Comparison of ENCODE assay signal across 1 mouse cellular context in the genomic region with DNA sequence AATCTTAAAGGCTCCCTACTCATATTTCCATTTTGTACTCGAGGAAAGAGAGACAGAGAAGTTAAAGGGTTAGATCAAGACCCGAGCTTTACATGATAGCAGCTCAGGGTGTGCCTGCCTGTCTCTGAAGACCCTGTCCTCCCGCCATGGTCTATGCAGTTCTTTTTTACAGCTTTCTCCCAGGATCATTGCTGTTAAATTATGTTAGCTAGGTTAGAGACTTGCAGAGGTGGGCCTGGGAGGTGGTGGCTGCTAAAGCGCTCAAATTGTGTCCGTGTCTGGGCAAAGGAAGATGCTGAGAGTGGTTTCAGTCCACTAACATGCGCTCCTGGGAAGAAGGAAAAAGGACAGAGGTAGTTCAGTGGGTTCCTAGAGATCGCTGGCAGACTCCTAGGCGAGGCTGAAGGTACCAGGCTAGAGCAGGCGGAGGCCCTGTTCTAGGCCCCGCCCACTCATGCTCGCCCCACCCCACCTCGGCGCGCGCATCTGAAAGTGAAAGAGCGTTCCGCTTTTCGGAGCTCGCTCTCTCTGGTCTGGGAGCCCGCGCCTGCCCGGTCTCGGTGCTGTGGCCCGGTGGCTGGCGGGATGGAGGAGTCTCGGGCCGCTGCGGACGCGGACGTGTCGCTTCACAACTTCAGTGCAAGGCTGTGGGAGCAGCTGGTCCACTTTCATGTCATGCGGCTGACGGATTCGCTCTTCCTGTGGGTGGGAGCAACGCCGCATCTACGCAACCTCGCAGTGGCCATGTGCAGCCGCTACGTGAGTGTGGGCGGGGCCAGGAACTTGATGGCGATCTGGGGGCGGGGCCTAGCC.
TF ChIP-seq lines count a peak whose summit lies in the region.

A gene (plus strand): TSS at position 474 of the 813 bp plus-strand sequence.

TF ChIP-seq in MEL, 35 proteins besides CTCF, POLR2A, EP300 and RAD21 (continued from another document):
- TF ChIP-seq ZC3H11A (IDR thresholded peaks at IDR 0.05; ENCODE audit: low read depth, low read length) (no peak), USF2 (IDR thresholded peaks at IDR 0.05; ENCODE audit: borderline replicate concordance in 1 of 2, insufficient read depth in 1 of 2, low read depth in 1 of 2, low read length in 2 of 2) (no peak), ELF1 (IDR thresholded peaks at IDR 0.05; ENCODE audit: low read depth, low read length) (peak; percentile 68), SIN3A (IDR thresholded peaks at IDR 0.05; ENCODE audit: low read length) (peak; percentile 82), ZMIZ1 (IDR thresholded peaks at IDR 0.05; ENCODE audit: low read depth, low read length) (peak; percentile 68; the same call in 1 of the 2 replicates), NRF1 (IDR thresholded peaks at IDR 0.05; ENCODE audit: insufficient read depth, low read depth, low read length, poor library complexity, severe bottlenecking) (peak; percentile 75), RCOR1 (IDR thresholded peaks at IDR 0.05; ENCODE audit: low read depth, low read length) (no peak), JUND (IDR thresholded peaks at IDR 0.05; ENCODE audit: low read depth, low read length) (no peak), MEF2A (IDR thresholded peaks at IDR 0.05; ENCODE audit: extremely low read depth, insufficient replicate concordance, low read depth, low read length, poor library complexity, severe bottlenecking) (0 out of 2 replicates have a peak, but pooled peaks have one; percentile 46), SMC3 (IDR thresholded peaks at IDR 0.05; ENCODE audit: low read depth, low read length) (peak; percentile 11; the same call in 1 of the 2 replicates), TAL1 (IDR thresholded peaks at IDR 0.05; ENCODE audit: low read length) (no peak), GABPA (IDR thresholded peaks at IDR 0.05; ENCODE audit: low read depth, low read length) (no peak), TCF12 (IDR thresholded peaks at IDR 0.05; ENCODE audit: low read depth, low read length) (no peak; the same call in none of the 2 replicates), MAFK (IDR thresholded peaks at IDR 0.05; ENCODE audit: borderline replicate concordance, low read depth, low read length) (no peak), USF1 (IDR thresholded peaks at IDR 0.05; ENCODE audit: low read depth, low read length) (peak; percentile 45; the same call in 1 of the 2 replicates), POLR2AphosphoS2 (IDR thresholded peaks at IDR 0.05; ENCODE audit: low read length) (peak; percentile 83; the same call in 1 of the 2 replicates), TBP (IDR thresholded peaks at IDR 0.05; ENCODE audit: low read depth, low read length) (peak; percentile 67; the same call in 1 of the 2 replicates), HCFC1 (IDR thresholded peaks at IDR 0.05; ENCODE audit: low read depth, low read length) (peak; percentile 83), ZNF384 (IDR thresholded peaks at IDR 0.05; ENCODE audit: low read depth, low read length) (no peak), BHLHE40 (IDR thresholded peaks at IDR 0.05; ENCODE audit: borderline replicate concordance, low read depth, low read length) (no peak), NELFE (IDR thresholded peaks at IDR 0.05; ENCODE audit: low read depth, low read length) (peak; percentile 91), E2F4 (IDR thresholded peaks at IDR 0.05; ENCODE audit: borderline replicate concordance, low read depth, low read length) (no peak)
